Mouse (Mus musculus): ENCODE measurements around the gene Daam1.

DNA sequence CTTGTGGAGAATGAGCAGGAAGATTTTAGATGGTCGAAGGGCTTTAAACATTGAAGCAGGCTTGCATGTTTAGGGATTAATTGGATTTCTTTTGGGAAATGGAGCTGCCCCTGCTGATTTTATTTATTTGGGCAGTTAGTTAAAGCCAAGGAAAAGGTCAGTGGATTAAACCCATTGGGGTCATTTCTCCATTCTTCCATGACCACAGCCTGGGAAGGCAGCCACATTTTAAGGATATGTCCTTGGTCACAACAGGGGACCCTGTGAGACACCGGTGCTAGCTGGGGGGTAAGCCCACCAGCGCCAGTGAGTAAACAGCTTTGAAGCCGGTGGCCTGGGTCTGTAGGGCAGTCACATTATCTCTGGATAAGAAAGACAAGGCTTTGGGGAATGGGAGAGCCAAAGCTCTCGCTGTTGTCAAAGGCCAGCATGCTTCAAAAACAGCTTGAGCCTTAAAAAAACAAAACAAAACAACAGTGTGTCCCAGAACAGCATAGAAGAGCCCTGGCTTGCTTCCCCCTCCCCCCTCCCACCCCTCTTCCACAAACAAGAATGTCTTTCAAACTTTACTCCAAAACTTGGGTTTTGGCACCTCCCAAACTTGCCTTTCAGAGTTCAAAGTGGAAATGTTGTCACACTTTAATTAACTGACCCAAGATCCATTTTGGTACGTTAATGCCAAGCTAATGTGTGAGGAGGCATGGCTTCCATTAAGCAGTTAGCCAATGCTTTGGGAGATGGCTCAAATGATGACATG lies 9.7 kb downstream of the Daam1 start:
- TF ChIP-seq CTCF (IDR thresholded peaks at IDR 0.05; ENCODE audit: extremely low read depth, insufficient read depth, insufficient read length, insufficient replicate concordance) (no peak), POLR2A (IDR thresholded peaks at IDR 0.05; ENCODE audit: low read depth, low read length) (no peak)

Data from spleen, adult 2 months (tissue).